Mouse (Mus musculus): ENCODE data around the gene Ppp1cc. TPM values are rescaled to one million over a fixed set of nuclear protein-coding genes. Genes with fewer than 3 reads are reported as not detected.
"Not testable (repeated sequence)": the region's sequence is repeated elsewhere in the genome, so short reads cannot be mapped to it uniquely, and the experiment has no call there.

Ppp1cc gene
- polyA plus RNA-seq, 1 experiment: 194 TPM

DNA sequence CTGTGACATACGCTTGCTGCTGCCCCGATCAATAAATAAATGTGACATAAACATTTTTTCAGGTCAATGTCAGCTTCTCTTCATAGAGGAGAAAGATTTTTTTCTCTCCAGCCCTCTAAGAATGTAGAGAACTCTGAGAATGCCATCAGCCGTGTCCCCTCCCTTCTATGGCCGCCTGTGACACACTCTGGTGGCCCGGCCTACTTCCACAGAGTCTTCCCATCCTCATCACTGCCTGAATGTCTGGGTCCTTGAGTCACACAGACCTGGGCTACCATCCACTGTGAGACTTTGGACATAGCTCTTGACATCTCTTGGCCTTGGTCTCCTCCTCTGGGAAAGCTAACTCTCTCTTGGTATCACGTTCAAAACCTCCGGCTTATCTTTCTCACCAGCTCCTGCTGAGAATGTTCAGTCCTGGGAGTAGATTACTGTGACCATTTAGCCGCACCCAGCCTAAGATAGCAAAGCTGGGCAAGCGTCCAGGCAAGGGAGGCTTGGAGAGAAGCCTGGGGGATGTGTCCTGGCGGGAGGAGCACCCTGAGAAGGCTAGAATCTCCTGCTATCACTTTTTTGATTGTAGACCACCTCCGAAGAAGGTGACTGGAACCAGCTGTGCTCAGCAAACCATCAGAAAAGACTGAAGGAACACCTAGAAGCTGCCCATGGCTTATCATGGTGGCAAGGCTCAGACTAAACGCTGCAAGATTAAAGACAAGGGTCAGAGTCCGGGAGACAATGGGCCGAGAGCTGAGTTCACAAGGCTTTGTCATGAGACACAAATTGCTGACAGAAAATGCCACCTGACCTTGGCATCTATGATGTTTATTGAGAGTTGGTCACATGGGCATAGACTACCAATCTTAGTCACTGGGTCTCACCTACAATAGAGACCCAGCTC is 21.3 kb upstream of the Ppp1cc start:
- H3K27me3 ChIP-seq (ENCODE audit: control insufficient read depth, insufficient read depth, low read length): no peaks in the 10 kb centered on the region
- H3K36me3 ChIP-seq (ENCODE audit: control insufficient read depth, insufficient read depth, low read length): no peaks in the 10 kb centered on the region
- H3K4me3 ChIP-seq (ENCODE audit: control insufficient read depth, insufficient read depth, low read length): no peak overlapping the region
- H3K27ac ChIP-seq (ENCODE audit: control insufficient read depth, insufficient read depth, low read length): no peak overlapping the region
- peaks cover 11% of the 10 kb centered on the region for H3K4me1 ChIP-seq (replicated peaks; ENCODE audit: control insufficient read depth, insufficient read depth, low read length)
- 93% methylated on average over 14 of the region's 14 CpGs for WGBS
- DNase-seq: no peak
- TF ChIP-seq CTCF (IDR thresholded peaks at IDR 0.05; ENCODE audit: borderline replicate concordance, control insufficient read depth, extremely low read depth, insufficient read depth, low read length, poor library complexity): no peak
- TF ChIP-seq POLR2A (IDR thresholded peaks at IDR 0.05; ENCODE audit: control insufficient read depth, extremely low read depth, insufficient read depth, low read length, poor library complexity): no peak

DNA sequence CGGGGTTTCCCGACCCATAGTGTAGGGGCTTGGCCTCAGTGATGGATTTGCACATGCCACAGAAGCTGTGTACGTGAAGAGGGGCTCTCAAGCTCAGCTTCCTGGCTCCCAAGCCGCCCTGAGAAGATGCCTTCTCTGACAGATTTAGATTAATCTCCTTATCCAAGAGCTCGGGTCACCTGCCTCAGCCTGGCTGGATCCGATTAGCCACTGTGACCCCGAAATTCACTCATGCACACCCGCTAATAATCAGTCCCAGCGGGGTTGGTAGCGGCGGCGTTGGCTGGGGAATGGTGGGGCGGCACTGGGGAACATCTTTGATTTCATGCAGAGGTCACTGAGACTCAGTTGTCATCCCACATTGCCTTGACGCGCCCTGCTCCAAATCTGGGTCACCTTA is 19.2 kb upstream of the Ppp1cc start:
- no peak overlapping the region for H3K4me3 ChIP-seq (ENCODE audit: control insufficient read depth, insufficient read depth, low read length)
- TF ChIP-seq CTCF (IDR thresholded peaks at IDR 0.05; ENCODE audit: borderline replicate concordance, control insufficient read depth, extremely low read depth, insufficient read depth, low read length, poor library complexity): no peak
- TF ChIP-seq POLR2A (IDR thresholded peaks at IDR 0.05; ENCODE audit: control insufficient read depth, extremely low read depth, insufficient read depth, low read length, poor library complexity): no peak
- peaks cover 13% of the 10 kb centered on the region for H3K4me1 ChIP-seq (replicated peaks; ENCODE audit: control insufficient read depth, insufficient read depth, low read length)
- 96% methylated on average over 15 of the region's 15 CpGs for WGBS
- no peaks in the 10 kb centered on the region for H3K27me3 ChIP-seq (ENCODE audit: control insufficient read depth, insufficient read depth, low read length)
- DNase-seq: no peak
- no peaks in the 10 kb centered on the region for H3K36me3 ChIP-seq (ENCODE audit: control insufficient read depth, insufficient read depth, low read length)
- H3K27ac ChIP-seq (ENCODE audit: control insufficient read depth, insufficient read depth, low read length): no peak overlapping the region

DNA sequence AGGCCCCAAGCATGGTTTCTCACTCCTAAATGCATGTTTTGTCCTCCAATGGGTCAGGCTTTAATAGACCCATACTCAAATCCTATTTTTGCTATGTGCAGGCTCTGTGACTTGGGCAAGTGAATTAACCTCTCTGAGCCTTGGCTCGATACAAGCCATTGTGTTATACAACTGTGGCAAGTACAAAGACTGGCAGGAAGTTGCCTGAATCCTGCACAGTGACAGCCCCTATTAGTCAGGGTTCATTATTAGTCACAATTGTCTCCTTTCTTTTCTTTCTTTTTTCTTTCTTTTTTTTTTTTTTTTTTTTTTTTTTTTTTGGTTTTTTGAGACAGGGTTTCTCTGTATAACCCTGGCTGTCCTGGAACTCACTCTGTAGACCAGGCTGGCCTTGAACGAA is 18.3 kb upstream of the Ppp1cc start:
- DNase-seq; H3K27ac ChIP-seq (ENCODE audit: control insufficient read depth, insufficient read depth, low read length); H3K27me3 ChIP-seq (ENCODE audit: control insufficient read depth, insufficient read depth, low read length); H3K4me3 ChIP-seq (ENCODE audit: control insufficient read depth, insufficient read depth, low read length); H3K36me3 ChIP-seq (ENCODE audit: control insufficient read depth, insufficient read depth, low read length): not testable (repeated sequence)
- WGBS: 86% methylated on average over 2 of the region's 2 CpGs
- peaks cover 18% of the 10 kb centered on the region for H3K4me1 ChIP-seq (replicated peaks; ENCODE audit: control insufficient read depth, insufficient read depth, low read length)

DNA sequence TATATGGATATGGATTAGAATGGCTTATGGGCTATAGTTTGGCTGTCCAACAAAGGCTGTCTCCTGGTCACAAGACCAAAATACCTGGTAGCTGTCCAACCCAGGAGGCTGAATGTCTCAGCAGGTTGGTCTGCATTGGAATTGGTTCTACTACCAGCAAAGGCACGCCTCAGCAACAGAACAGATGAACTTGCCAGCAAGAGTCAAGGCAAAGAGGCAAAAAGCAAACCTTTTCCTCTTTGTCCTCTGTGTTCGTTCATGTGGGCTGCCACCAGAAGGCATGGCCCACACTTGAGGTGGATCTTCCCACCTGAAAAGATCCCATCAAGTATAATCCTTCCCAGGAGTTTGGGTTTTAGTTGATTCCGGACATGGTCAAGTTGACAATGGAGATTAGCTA is 17.4 kb upstream of the Ppp1cc start, which contains the start of gene Ccdc63:
Gene Ccdc63 (minus strand): TSS at position 101 of the 400 bp plus-strand sequence.
- H3K27me3 ChIP-seq (ENCODE audit: control insufficient read depth, insufficient read depth, low read length): no peaks in the 10 kb centered on the region
- H3K27ac ChIP-seq (ENCODE audit: control insufficient read depth, insufficient read depth, low read length): no peak within 1 kb of the TSS
- no peak within 1 kb of the TSS for H3K4me3 ChIP-seq (ENCODE audit: control insufficient read depth, insufficient read depth, low read length)
- DNase-seq: no peak
- peaks cover 21% of the 10 kb centered on the region for H3K4me1 ChIP-seq (replicated peaks; ENCODE audit: control insufficient read depth, insufficient read depth, low read length)
- no peaks in the 10 kb centered on the region for H3K36me3 ChIP-seq (ENCODE audit: control insufficient read depth, insufficient read depth, low read length)
- TF ChIP-seq CTCF (IDR thresholded peaks at IDR 0.05; ENCODE audit: borderline replicate concordance, control insufficient read depth, extremely low read depth, insufficient read depth, low read length, poor library complexity): no peak
- TF ChIP-seq POLR2A (IDR thresholded peaks at IDR 0.05; ENCODE audit: control insufficient read depth, extremely low read depth, insufficient read depth, low read length, poor library complexity): no peak
- 98% methylated on average over 3 of the region's 3 CpGs for WGBS

DNA sequence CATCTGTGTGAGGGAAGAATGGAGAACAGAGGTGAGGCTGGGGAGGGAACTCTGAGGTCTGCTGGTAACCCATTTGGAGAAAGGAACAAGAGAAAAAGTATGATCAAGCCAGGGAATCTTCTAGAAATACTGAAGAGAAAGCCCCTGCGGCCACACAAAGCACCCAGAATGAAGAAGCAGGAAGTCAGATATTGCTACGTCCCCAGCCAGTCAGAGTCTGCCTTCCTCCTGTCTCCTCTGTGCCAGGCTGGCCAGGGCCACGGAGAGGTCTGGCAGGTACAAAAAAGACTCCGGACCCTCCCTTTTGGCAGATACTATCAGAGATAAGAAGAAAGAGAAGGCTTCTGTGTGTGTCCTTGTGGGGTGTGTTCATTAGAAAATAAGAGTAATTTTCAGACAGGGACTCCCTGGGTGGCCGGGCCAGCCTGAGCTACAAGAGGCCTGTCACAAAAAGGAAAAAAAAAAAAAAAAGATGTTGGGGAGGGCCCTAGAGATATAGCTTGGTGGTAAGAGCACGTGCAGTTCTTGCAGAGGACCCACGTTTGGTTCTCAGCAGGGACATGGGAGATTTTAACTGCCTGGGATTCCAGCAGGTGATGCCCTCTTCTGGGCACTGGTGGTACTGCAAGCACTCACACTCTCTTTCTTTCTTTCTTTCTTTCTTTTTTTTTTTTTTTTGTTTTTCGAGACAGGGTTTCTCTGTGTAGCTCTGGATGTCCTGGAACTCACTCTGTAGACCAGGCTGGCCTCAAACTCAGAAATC is 15.7 kb upstream of the Ppp1cc start:
- no peak for TF ChIP-seq POLR2A (IDR thresholded peaks at IDR 0.05; ENCODE audit: control insufficient read depth, extremely low read depth, insufficient read depth, low read length, poor library complexity)
- TF ChIP-seq CTCF (IDR thresholded peaks at IDR 0.05; ENCODE audit: borderline replicate concordance, control insufficient read depth, extremely low read depth, insufficient read depth, low read length, poor library complexity): no peak
- Histone ChIP-seq H3K27ac (ENCODE audit: control insufficient read depth, insufficient read depth, low read length) (no peak overlapping the region), H3K27me3 (ENCODE audit: control insufficient read depth, insufficient read depth, low read length) (no peaks in the 10 kb centered on the region), H3K4me3 (ENCODE audit: control insufficient read depth, insufficient read depth, low read length) (no peak overlapping the region), H3K4me1 (replicated peaks; ENCODE audit: control insufficient read depth, insufficient read depth, low read length) (peaks cover 31% of the 10 kb centered on the region), H3K36me3 (ENCODE audit: control insufficient read depth, insufficient read depth, low read length) (no peaks in the 10 kb centered on the region)
- WGBS: 34% methylated on average over 8 of the region's 8 CpGs
- peak; percentile 54 for DNase-seq

DNA sequence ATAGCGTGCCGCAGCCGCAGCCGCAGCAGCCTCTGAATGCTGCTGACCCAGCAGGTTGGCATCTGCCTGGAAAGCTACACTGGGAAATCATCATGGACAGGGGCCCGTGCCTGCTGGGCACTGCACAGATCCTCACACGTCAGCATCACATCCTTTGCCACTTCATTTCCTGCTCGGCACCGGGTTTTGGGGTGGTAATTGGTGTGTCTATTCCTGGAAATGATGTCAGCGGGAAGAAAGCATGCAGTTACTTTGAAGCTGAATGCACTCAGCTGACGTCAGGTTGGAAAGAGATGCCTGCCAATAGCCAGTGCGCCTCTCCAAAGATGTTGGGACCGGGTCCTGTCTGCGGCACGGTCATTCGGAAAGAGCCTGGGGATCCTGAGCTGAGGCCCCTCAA is 14.5 kb upstream of the Ppp1cc start:
- no peak for DNase-seq
- H3K27ac ChIP-seq (ENCODE audit: control insufficient read depth, insufficient read depth, low read length): no peak overlapping the region
- H3K36me3 ChIP-seq (ENCODE audit: control insufficient read depth, insufficient read depth, low read length): no peaks in the 10 kb centered on the region
- TF ChIP-seq POLR2A (IDR thresholded peaks at IDR 0.05; ENCODE audit: control insufficient read depth, extremely low read depth, insufficient read depth, low read length, poor library complexity) (no peak), CTCF (IDR thresholded peaks at IDR 0.05; ENCODE audit: borderline replicate concordance, control insufficient read depth, extremely low read depth, insufficient read depth, low read length, poor library complexity) (no peak)
- no peaks in the 10 kb centered on the region for H3K27me3 ChIP-seq (ENCODE audit: control insufficient read depth, insufficient read depth, low read length)
- peaks cover 34% of the 10 kb centered on the region for H3K4me1 ChIP-seq (replicated peaks; ENCODE audit: control insufficient read depth, insufficient read depth, low read length)
- H3K4me3 ChIP-seq (ENCODE audit: control insufficient read depth, insufficient read depth, low read length): no peak overlapping the region
- WGBS: 74% methylated on average over 15 of the region's 15 CpGs

Data from thymus, adult 2 months (tissue).